Mouse (Mus musculus) intestine, postnatal 0 days (tissue): ENCODE measurements around the gene Jak2. TPM values are rescaled to one million over a fixed set of nuclear protein-coding genes. Genes with fewer than 3 reads are reported as not detected.

Experiments used
- ATAC-seq: fragments of 200-750 bp; cut with Nextera tagmentation; 2 replicates; pipeline ENCODE4 v1.8.0; 2017; ENCODE audit warnings: mild to moderate bottlenecking, moderate TSS enrichment, moderate library complexity
- H3K27ac ChIP-seq: fragments of 300-500 bp; sonication (generic); 2 replicates; pipeline ENCODE4 v1.5.1; 2014; ENCODE audit warnings: mild to moderate bottlenecking, low read depth, low read length, moderate library complexity
- H3K27me3 ChIP-seq: fragments of 300-500 bp; sonication (generic); replicated peaks from 2 replicates; pipeline ENCODE4 v1.6.1; 2014; ENCODE audit warnings: low read length, mixed read lengths; ENCODE audit not compliant: control insufficient read depth, insufficient read depth
- H3K36me3 ChIP-seq: fragments of 300-500 bp; sonication (generic); 2 replicates; pipeline ENCODE4 v1.6.1; 2014; ENCODE audit warnings: mild to moderate bottlenecking, moderate library complexity; ENCODE audit not compliant: control insufficient read depth, insufficient read depth
- H3K4me1 ChIP-seq: fragments of 300-500 bp; sonication (generic); replicated peaks from 2 replicates; pipeline ENCODE4 v1.6.1; 2014; ENCODE audit warnings: antibody characterized with exemption, low read length, mixed read lengths; ENCODE audit not compliant: control insufficient read depth, insufficient read depth
- H3K4me2 ChIP-seq: fragments of 300-500 bp; sonication (generic); replicated peaks from 2 replicates; pipeline ENCODE4 v1.6.1; 2014; ENCODE audit warnings: low read depth, mild to moderate bottlenecking, moderate library complexity
- H3K4me3 ChIP-seq: fragments of 300-500 bp; sonication (generic); 2 replicates; pipeline ENCODE4 v1.5.1; 2014; ENCODE audit warnings: low read depth, low read length
- H3K9ac ChIP-seq: fragments of 300-500 bp; sonication (generic); 2 replicates; pipeline ENCODE4 v1.6.1; 2014; ENCODE audit warnings: mild to moderate bottlenecking, low read depth, low read length
- H3K9me3 ChIP-seq: fragments of 300-500 bp; sonication (generic); 2 replicates; pipeline ENCODE4 v1.6.1; 2016; ENCODE audit warnings: mixed run types; ENCODE audit not compliant: control insufficient read depth
- CTCF ChIP-seq: sonication (generic); IDR thresholded peaks from 2 replicates; pipeline ENCODE4 v1.5.1; 2016; ENCODE audit warnings: low read depth, mild to moderate bottlenecking, control low read depth, antibody characterized with exemption, moderate library complexity
- WGBS: fragments of 180-500 bp; shearing (Covaris S2); extraction: QIAGEN DNeasy Blood & Tissue Kit; methylation state at CpG from one replicate; pipeline ENCODE4 v1.1.7; 2014; 5-methylcytosine and 5-hydroxymethylcytosine counted together
- polyA plus RNA-seq: library from polyadenylated mRNA; unstranded; fragments of >200 nt; fragmentation: Nextera tagmentation; extraction: Ambion mirVana; gene quantifications from 2 replicates; pipeline ENCODE4 v1.2.1, GENCODE M21; 2015

Gene Jak2
- polyA plus RNA-seq, 1 experiment from 2014 or later = 11.2 TPM

GRCm38 (mm10) chr19:29361468-29362130, 110.0 kb downstream of the Jak2 start:
- ATAC-seq = peak; percentile 97
- no peaks in the 10 kb centered on the region for H3K9me3 ChIP-seq
- no peak for TF ChIP-seq CTCF
- peak overlapping the region; percentile 77 for H3K27ac ChIP-seq
- peak overlapping the region; percentile 50 for H3K9ac ChIP-seq
- H3K4me3 ChIP-seq = peak overlapping the region; percentile 57
- peak overlapping the region; percentile 94 for H3K4me2 ChIP-seq
- peaks cover 19% of the 10 kb centered on the region for H3K36me3 ChIP-seq
- no peaks in the 10 kb centered on the region for H3K4me1 ChIP-seq
- 2% methylated on average over 33 of the region's 33 CpGs for WGBS
- no peaks in the 10 kb centered on the region for H3K27me3 ChIP-seq

- no peak overlapping the region for H3K9ac ChIP-seq
- WGBS = 13% methylated on average over 13 of the region's 13 CpGs
- H3K9me3 ChIP-seq = no peaks in the 10 kb centered on the region
- H3K27me3 ChIP-seq = no peaks in the 10 kb centered on the region
- no peak for ATAC-seq
- peak overlapping the region; percentile 94 for H3K4me2 ChIP-seq
- no peaks in the 10 kb centered on the region for H3K4me1 ChIP-seq
- H3K4me3 ChIP-seq = peak overlapping the region; percentile 57
- no peak for TF ChIP-seq CTCF
- peak overlapping the region; percentile 41; the same call in 1 of the 2 replicates for H3K27ac ChIP-seq
- H3K36me3 ChIP-seq = peaks cover 13% of the 10 kb centered on the region
Observed at GRCm38 (mm10) chr19:29362173-29362930, 110.7 kb downstream of the Jak2 start.

Other genes with a start within 250 kb of the Jak2 start
- gene Ak3, start 203.9 kb upstream of the Jak2 start, polyA plus RNA-seq = 70.4 and 73.9 TPM in 2 replicates
- gene Rcl1, start 150.5 kb upstream of the Jak2 start, polyA plus RNA-seq = 16.0 and 17.4 TPM in 2 replicates
- gene Insl6, start 73.5 kb downstream of the Jak2 start, polyA plus RNA-seq = 48.4 and 50.0 TPM in 2 replicates
- not detected in 2 replicates for gene Rln1, start 82.8 kb downstream of the Jak2 start, polyA plus RNA-seq
- gene Plgrkt, start 115.6 kb downstream of the Jak2 start, polyA plus RNA-seq = 147 TPM in 2 replicates
- 0.30 TPM in 2 replicates for gene Cd274, start 115.6 kb downstream of the Jak2 start, polyA plus RNA-seq
- gene Pdcd1lg2, start 159.1 kb downstream of the Jak2 start, polyA plus RNA-seq = 0.17 TPM in 1 of 2 replicates, not detected in the other